Mouse (Mus musculus) forebrain, embryonic 10.5 days (tissue): Measurements from ENCODE around the gene Gpr35. TPM values are rescaled to one million over a fixed set of nuclear protein-coding genes. Genes with fewer than 3 reads are reported as not detected.

ENCODE experiments used
- polyA plus RNA-seq: library from polyadenylated mRNA; unstranded; fragments of >200 nt; fragmentation: Nextera tagmentation; extraction: Ambion mirVana; gene quantifications from 2 replicates; pipeline ENCODE4 v1.2.1, GENCODE M21; 2016

Gene Gpr35
- polyA plus RNA-seq, 1 experiment from 2014 or later, result 0.14 TPM

Other genes with a start within 250 kb of the Gpr35 start
- gene Gpc1, start 119.2 kb upstream of the Gpr35 start, polyA plus RNA-seq, result 95.2 and 99.2 TPM in 2 replicates
- gene Ankmy1, start 48.0 kb upstream of the Gpr35 start, polyA plus RNA-seq, result 0.34 and 0.90 TPM in 2 replicates
- gene Dusp28, start 43.9 kb upstream of the Gpr35 start, polyA plus RNA-seq, result 14.3 and 14.8 TPM in 2 replicates
- 21.2 and 22.7 TPM in 2 replicates for gene Rnpepl1, start 40.1 kb upstream of the Gpr35 start, polyA plus RNA-seq
- 37.3 and 42.7 TPM in 2 replicates for gene Capn10, start 16.5 kb upstream of the Gpr35 start, polyA plus RNA-seq
- gene Aqp12, start 55.5 kb downstream of the Gpr35 start, polyA plus RNA-seq, result not detected in 2 replicates
- gene Kif1a, start 151.1 kb downstream of the Gpr35 start, polyA plus RNA-seq, result 41.4 and 41.5 TPM in 2 replicates
- not detected in 2 replicates for gene Agxt, start 184.4 kb downstream of the Gpr35 start, polyA plus RNA-seq
- 0.92 and 1.0 TPM in 2 replicates for gene 2310007B03Rik, start 210.1 kb downstream of the Gpr35 start, polyA plus RNA-seq
- 0.05 and 0.12 TPM in 2 replicates for gene Crocc2, start 217.9 kb downstream of the Gpr35 start, polyA plus RNA-seq